Mouse (Mus musculus) MEL (cell line): ENCODE measurements around the gene Hoxd11.

ENCODE experiments used
- CTCF ChIP-seq, 3 experiments: IDR thresholded peaks in 2 of 3; conservative IDR thresholded peaks in 1 of 3; 2 replicates each; pipeline ENCODE4 v1.5.1; 2011 to 2012; ENCODE audit warnings: low read length in 3 of 3, low read depth in 2 of 3, mild to moderate bottlenecking in 2 of 3, improper control_type of control experiment in 1 of 3, inconsistent platforms in 1 of 3, mixed read lengths in 1 of 3, moderate library complexity in 1 of 3; ENCODE audit not compliant: control insufficient read depth in 1 of 3, insufficient read depth in 1 of 3, poor library complexity in 1 of 3, severe bottlenecking in 1 of 3
- E2F4 ChIP-seq: IDR thresholded peaks from 2 replicates; pipeline ENCODE4 v1.6.1; 2011; ENCODE audit warnings: low read depth, low read length, improper control_type of control experiment, borderline replicate concordance
- JUND ChIP-seq: IDR thresholded peaks from 2 replicates; pipeline ENCODE4 v1.6.1; 2011; ENCODE audit warnings: low read depth, mild to moderate bottlenecking, improper control_type of control experiment, low read length
- MYB ChIP-seq: IDR thresholded peaks from 2 replicates; pipeline ENCODE4 v1.6.1; 2011; ENCODE audit warnings: mild to moderate bottlenecking, low read depth, low read length, improper control_type of control experiment
- POLR2A ChIP-seq, 2 experiments: IDR thresholded peaks; 2 replicates each; pipeline ENCODE4 v1.6.1; 2011 to 2012; ENCODE audit warnings: low read length in 2 of 2, mild to moderate bottlenecking in 2 of 2, control low read depth in 1 of 2, improper control_type of control experiment in 1 of 2, low read depth in 1 of 2, moderate library complexity in 1 of 2; ENCODE audit not compliant: control insufficient read depth in 1 of 2, insufficient read depth in 1 of 2, poor library complexity in 1 of 2
- RCOR1 ChIP-seq: IDR thresholded peaks from 2 replicates; pipeline ENCODE4 v1.6.1; 2012; ENCODE audit warnings: low read depth, mild to moderate bottlenecking, inconsistent platforms, low read length, improper control_type of control experiment
- USF2 ChIP-seq, 2 experiments: IDR thresholded peaks; 2 replicates each; pipeline ENCODE4 v1.6.1; 2011 to 2012; ENCODE audit warnings: improper control_type of control experiment in 2 of 2, low read length in 2 of 2, borderline replicate concordance in 1 of 2, inconsistent platforms in 1 of 2, low read depth in 1 of 2, mild to moderate bottlenecking in 1 of 2; ENCODE audit not compliant: insufficient read depth in 1 of 2
- ZKSCAN1 ChIP-seq: IDR thresholded peaks from 2 replicates; pipeline ENCODE4 v1.6.1; 2012; ENCODE audit warnings: low read depth, mild to moderate bottlenecking, inconsistent platforms, low read length, improper control_type of control experiment, moderate library complexity
- ZNF384 ChIP-seq: IDR thresholded peaks from 2 replicates; pipeline ENCODE4 v1.6.1; 2012; ENCODE audit warnings: low read depth, mild to moderate bottlenecking, inconsistent platforms, low read length, improper control_type of control experiment

GRCm38 (mm10) chr2:74733317-74733661 is 53.9 kb downstream of the Hoxd11 start:
- TF ChIP-seq POLR2A (IDR thresholded peaks at IDR 0.05; ENCODE audit: control insufficient read depth in 1 of 2, insufficient read depth in 1 of 2, low read depth in 1 of 2, low read length in 2 of 2, poor library complexity in 1 of 2) (no peak), ZNF384 (no peak), USF2 (IDR thresholded peaks at IDR 0.05; ENCODE audit: borderline replicate concordance in 1 of 2, insufficient read depth in 1 of 2, low read depth in 1 of 2, low read length in 2 of 2) (no peak), CTCF (IDR thresholded peaks at IDR 0.05 in 2 of 3, conservative IDR thresholded peaks at IDR 0.05 in 1 of 3; ENCODE audit: control insufficient read depth in 1 of 3, insufficient read depth in 1 of 3, low read depth in 2 of 3, low read length in 3 of 3, poor library complexity in 1 of 3, severe bottlenecking in 1 of 3) (no peak), JUND (no peak), RCOR1 (no peak), ZKSCAN1 (no peak), E2F4 (no peak), MYB (no peak)
